Mouse (Mus musculus) liver, embryonic 14.5 days (tissue): ENCODE data around the gene Emc10.

Experiments
- CTCF ChIP-seq: IDR thresholded peaks from 2 replicates; pipeline ENCODE4 v1.5.1; 2016; ENCODE audit warnings: antibody characterized with exemption, low read depth, control low read depth
- EP300 ChIP-seq: IDR thresholded peaks from 2 replicates; pipeline ENCODE4 v1.6.1; 2016; ENCODE audit warnings: antibody characterized with exemption, low read depth

DNA sequence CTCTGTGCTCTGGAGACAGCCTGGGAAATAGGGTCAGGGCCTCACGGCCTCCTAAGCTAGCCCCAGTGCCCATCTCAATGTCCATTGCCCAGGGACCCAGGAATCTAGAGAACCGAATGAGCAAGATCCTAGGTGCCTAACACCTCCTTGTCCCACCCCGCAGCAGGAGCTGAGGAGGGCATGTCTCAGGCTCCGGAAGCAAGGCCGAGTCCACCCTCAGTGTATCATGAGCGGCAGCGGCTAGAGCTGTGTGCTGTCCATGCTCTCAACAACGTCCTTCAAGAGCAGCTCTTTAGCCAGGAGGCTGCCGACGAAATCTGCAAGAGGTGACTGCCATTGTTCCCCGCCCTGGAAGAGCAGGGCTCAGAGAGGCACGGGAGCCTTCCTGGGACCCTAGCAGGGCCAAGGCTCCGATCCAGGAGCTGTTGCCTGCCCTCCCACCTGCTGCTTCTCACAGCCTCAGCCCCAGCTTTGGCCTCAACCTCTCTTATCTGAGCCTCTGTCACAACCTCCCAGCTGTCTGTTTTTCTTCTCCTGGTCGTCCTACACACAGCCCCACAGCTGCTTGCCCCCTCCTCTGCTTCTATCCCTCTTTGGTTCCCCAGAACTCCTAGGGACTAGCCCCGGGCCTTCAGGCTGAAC is 27.6 kb downstream of the Emc10 start:
- no peak for TF ChIP-seq CTCF
- TF ChIP-seq EP300 = no peak
